Mouse (Mus musculus) heart, adult 2 months (tissue): Measurements from ENCODE around the gene Med17.

ENCODE experiments used
- CTCF ChIP-seq: fragments of 200-600 bp; IDR thresholded peaks from 2 replicates; pipeline ENCODE4 v1.8.1; 2022; ENCODE audit warnings: antibody characterized with exemption, mild to moderate bottlenecking, moderate library complexity
- POLR2A ChIP-seq: fragments of 200-500 bp; IDR thresholded peaks from 2 replicates; pipeline ENCODE4 v1.6.1; 2011; ENCODE audit warnings: mild to moderate bottlenecking, low read depth, low read length, control low read depth; ENCODE audit not compliant: insufficient read depth

DNA sequence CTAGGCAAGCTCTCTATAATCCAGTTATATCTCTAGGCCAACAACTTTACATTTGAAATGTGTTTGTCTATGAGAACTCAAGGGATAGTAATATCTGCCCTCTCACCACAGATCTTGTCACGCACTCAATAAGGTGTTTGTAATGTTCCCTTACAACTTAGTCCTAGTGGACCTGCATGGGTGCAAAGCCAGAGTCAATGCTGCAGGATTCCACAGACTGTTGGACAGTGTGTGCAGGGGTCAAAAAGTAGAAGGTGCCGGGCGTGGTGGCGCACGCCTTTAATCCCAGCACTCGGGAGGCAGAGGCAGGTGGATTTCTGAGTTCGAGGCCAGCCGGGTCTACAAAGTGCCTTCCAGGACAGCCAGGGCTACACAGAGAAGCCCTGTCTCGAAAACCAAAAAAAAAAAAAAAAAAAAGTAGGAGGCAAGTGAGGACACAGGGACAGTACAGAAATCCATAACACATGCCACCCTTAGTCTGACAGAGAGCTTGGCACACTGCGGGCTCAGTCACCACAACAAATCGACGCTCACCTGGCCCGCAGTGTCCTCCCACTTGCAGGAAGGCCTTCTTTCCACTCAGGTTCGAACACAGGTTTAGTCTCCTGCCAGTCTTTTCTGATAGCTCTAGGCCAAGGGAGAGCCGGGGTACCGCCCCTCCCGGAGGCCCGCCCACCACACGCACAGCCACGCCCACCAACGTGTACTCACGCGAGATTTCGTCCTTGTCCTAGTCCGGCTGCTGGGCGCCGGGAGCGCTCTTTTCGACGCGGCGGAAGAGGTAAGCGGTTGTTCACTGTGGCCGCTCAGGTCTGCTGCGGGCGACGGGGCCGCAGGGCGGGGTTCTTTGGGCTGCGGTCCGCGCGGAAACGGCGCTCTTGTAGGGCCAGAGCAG, 26.0 kb upstream of the Med17 start, which contains the start of gene Taf1d:
- TF ChIP-seq POLR2A (peak; percentile 97), CTCF (no peak)
